Mouse (Mus musculus): Measurements from ENCODE around the gene Itpkc. TPM values are rescaled to one million over a fixed set of nuclear protein-coding genes. Genes with fewer than 3 reads are reported as not detected.
A peak's percentile ranks its signal among the peaks of the same experiment; 100 is the strongest.

Gene Itpkc
- polyA plus RNA-seq, 1 experiment from 2014 or later = 1.2 TPM

- Histone ChIP-seq H3K4me3 (ENCODE audit: low read depth, low read length) (no peak overlapping the region), H3K9ac (replicated peaks) (no peak overlapping the region), H3K4me2 (ENCODE audit: low read depth, low read length) (no peak overlapping the region), H3K27me3 (ENCODE audit: insufficient read depth, low read length) (no peaks in the 10 kb centered on the region), H3K36me3 (replicated peaks; ENCODE audit: insufficient read depth, low read length) (peaks cover 20% of the 10 kb centered on the region), H3K9me3 (ENCODE audit: low read length) (no peaks in the 10 kb centered on the region), H3K4me1 (ENCODE audit: insufficient read depth) (no peaks in the 10 kb centered on the region), H3K27ac (ENCODE audit: low read depth) (no peak overlapping the region)
- WGBS (ENCODE audit: insufficient replicate concordance) = 87% methylated on average over 8 of the region's 8 CpGs
- TF ChIP-seq EP300 (IDR thresholded peaks at IDR 0.05; ENCODE audit: low read depth) (no peak), CTCF (IDR thresholded peaks at IDR 0.05; ENCODE audit: low read depth) (no peak)
- ATAC-seq = no peak
- no peak for DNase-seq
Observed at GRCm38 (mm10) chr7:27203730-27204449, 24.6 kb downstream of the Itpkc start.

DNA sequence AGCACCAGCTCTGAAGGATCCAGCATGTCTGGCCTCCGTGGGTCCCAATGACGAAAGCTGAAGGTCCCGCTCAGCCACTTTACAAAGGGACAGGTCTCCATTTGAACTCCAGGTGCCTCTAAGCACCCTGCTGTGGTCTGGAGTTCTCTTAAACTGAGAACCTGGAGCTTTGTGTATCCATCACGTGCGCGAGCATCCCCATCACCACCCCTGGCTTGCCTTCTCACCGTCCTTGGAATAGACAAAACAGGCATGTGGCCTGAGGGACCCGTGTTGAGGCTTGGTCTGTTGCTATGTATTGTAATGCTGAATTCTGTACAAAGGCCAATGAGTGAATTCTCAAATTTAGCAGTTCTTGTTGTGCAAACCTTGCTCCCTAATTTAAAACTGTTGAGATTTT is 29.7 kb downstream of the Itpkc start:
- no peak for TF ChIP-seq EP300 (IDR thresholded peaks at IDR 0.05; ENCODE audit: low read depth)
- no peak for TF ChIP-seq CTCF (IDR thresholded peaks at IDR 0.05; ENCODE audit: low read depth)
- H3K36me3 ChIP-seq (replicated peaks; ENCODE audit: insufficient read depth, low read length) = peaks cover 16% of the 10 kb centered on the region
- 77% methylated on average over 8 of the region's 8 CpGs for WGBS (ENCODE audit: insufficient replicate concordance)
- no peak overlapping the region for H3K9ac ChIP-seq (replicated peaks)
- no peak overlapping the region for H3K27ac ChIP-seq (ENCODE audit: low read depth)
- peaks cover 18% of the 10 kb centered on the region for H3K4me1 ChIP-seq (ENCODE audit: insufficient read depth)
- no peak for DNase-seq
- no peaks in the 10 kb centered on the region for H3K9me3 ChIP-seq (ENCODE audit: low read length)
- no peak overlapping the region for H3K4me3 ChIP-seq (ENCODE audit: low read depth, low read length)
- no peaks in the 10 kb centered on the region for H3K27me3 ChIP-seq (ENCODE audit: insufficient read depth, low read length)
- no peak overlapping the region for H3K4me2 ChIP-seq (ENCODE audit: low read depth, low read length)
- no peak for ATAC-seq

- Histone ChIP-seq H3K9me3 (ENCODE audit: low read length) (no peaks in the 10 kb centered on the region), H3K4me1 (ENCODE audit: insufficient read depth) (peaks cover 18% of the 10 kb centered on the region), H3K27ac (ENCODE audit: low read depth) (0 out of 2 replicates have a peak overlapping the region, but pooled peaks have one; percentile 22), H3K36me3 (replicated peaks; ENCODE audit: insufficient read depth, low read length) (peaks cover 18% of the 10 kb centered on the region), H3K4me2 (ENCODE audit: low read depth, low read length) (no peak overlapping the region), H3K9ac (replicated peaks) (no peak overlapping the region), H3K4me3 (ENCODE audit: low read depth, low read length) (no peak overlapping the region), H3K27me3 (ENCODE audit: insufficient read depth, low read length) (no peaks in the 10 kb centered on the region)
- no peak for TF ChIP-seq EP300 (IDR thresholded peaks at IDR 0.05; ENCODE audit: low read depth)
- no peak for TF ChIP-seq CTCF (IDR thresholded peaks at IDR 0.05; ENCODE audit: low read depth)
- no peak for ATAC-seq
- DNase-seq = no peak
Observed at GRCm38 (mm10) chr7:27198355-27198754, 30.1 kb downstream of the Itpkc start.

GRCm38 (mm10) chr7:27197634-27198033 is 30.8 kb downstream of the Itpkc start:
- TF ChIP-seq CTCF (IDR thresholded peaks at IDR 0.05; ENCODE audit: low read depth) (no peak), EP300 (IDR thresholded peaks at IDR 0.05; ENCODE audit: low read depth) (no peak)
- no peak overlapping the region for H3K4me3 ChIP-seq (ENCODE audit: low read depth, low read length)
- H3K9me3 ChIP-seq (ENCODE audit: low read length) = no peaks in the 10 kb centered on the region
- 80% methylated on average over 8 of the region's 8 CpGs for WGBS (ENCODE audit: insufficient replicate concordance)
- H3K27ac ChIP-seq (ENCODE audit: low read depth) = peak overlapping the region; percentile 22; the same call in 1 of the 2 replicates
- peaks cover 18% of the 10 kb centered on the region for H3K36me3 ChIP-seq (replicated peaks; ENCODE audit: insufficient read depth, low read length)
- DNase-seq (no peak), ATAC-seq (no peak)
- no peak overlapping the region for H3K9ac ChIP-seq (replicated peaks)
- H3K4me1 ChIP-seq (ENCODE audit: insufficient read depth) = peaks cover 18% of the 10 kb centered on the region
- H3K4me2 ChIP-seq (ENCODE audit: low read depth, low read length) = no peak overlapping the region
- no peaks in the 10 kb centered on the region for H3K27me3 ChIP-seq (ENCODE audit: insufficient read depth, low read length)

- Histone ChIP-seq H3K9ac (replicated peaks) (no peak overlapping the region), H3K4me2 (ENCODE audit: low read depth, low read length) (no peak overlapping the region), H3K9me3 (ENCODE audit: low read length) (no peaks in the 10 kb centered on the region), H3K27ac (ENCODE audit: low read depth) (0 out of 2 replicates have a peak overlapping the region, but pooled peaks have one; percentile 22), H3K4me3 (ENCODE audit: low read depth, low read length) (no peak overlapping the region), H3K36me3 (replicated peaks; ENCODE audit: insufficient read depth, low read length) (peaks cover 23% of the 10 kb centered on the region), H3K4me1 (ENCODE audit: insufficient read depth) (peaks cover 18% of the 10 kb centered on the region), H3K27me3 (ENCODE audit: insufficient read depth, low read length) (no peaks in the 10 kb centered on the region)
- WGBS (ENCODE audit: insufficient replicate concordance) = 78% methylated on average over 3 of the region's 3 CpGs
- TF ChIP-seq CTCF (IDR thresholded peaks at IDR 0.05; ENCODE audit: low read depth) (no peak), EP300 (IDR thresholded peaks at IDR 0.05; ENCODE audit: low read depth) (no peak)
- DNase-seq (no peak), ATAC-seq (no peak)
Observed at GRCm38 (mm10) chr7:27197136-27197535, 31.3 kb downstream of the Itpkc start.

- WGBS (ENCODE audit: insufficient replicate concordance) = under 1% methylated on average over 64 of the region's 64 CpGs
- Histone ChIP-seq H3K9me3 (ENCODE audit: low read length) (no peaks in the 10 kb centered on the region), H3K9ac (replicated peaks) (peak within 1 kb of the TSS; percentile 82), H3K4me1 (ENCODE audit: insufficient read depth) (peaks cover 18% of the 10 kb centered on the region), H3K4me2 (ENCODE audit: low read depth, low read length) (peak within 1 kb of the TSS; percentile 79), H3K36me3 (replicated peaks; ENCODE audit: insufficient read depth, low read length) (peaks cover 35% of the 10 kb centered on the region), H3K27ac (ENCODE audit: low read depth) (peak within 1 kb of the TSS; percentile 99), H3K27me3 (ENCODE audit: insufficient read depth, low read length) (no peaks in the 10 kb centered on the region), H3K4me3 (ENCODE audit: low read depth, low read length) (peak within 1 kb of the TSS; percentile 73)
- peak; percentile 94 for DNase-seq
- ATAC-seq = peak; percentile 98
- TF ChIP-seq EP300 (IDR thresholded peaks at IDR 0.05; ENCODE audit: low read depth) (peak; percentile 73), CTCF (IDR thresholded peaks at IDR 0.05; ENCODE audit: low read depth) (no peak)
Observed at GRCm38 (mm10) chr7:27195681-27196611, 32.5 kb downstream of the Itpkc start, which contains the start of the genes BC024978 and Snrpa. Gene BC024978, plus strand, starts transcription at chr7:27195781. Gene Snrpa, minus strand, starts transcription at chr7:27196271.
